Mouse (Mus musculus) MEL (cell line): Measurements from ENCODE around the gene Csde1. TPM values are rescaled to one million over a fixed set of nuclear protein-coding genes. Genes with fewer than 3 reads are reported as not detected.

Experiments used
- DNase-seq: peaks from one replicate; pipeline ENCODE4 v3.0.0; 2011; ENCODE audit warnings: low read depth, low spot score
- H3K27ac ChIP-seq: 2 replicates; pipeline ENCODE4 v1.5.1; 2012; ENCODE audit warnings: low read depth, mild to moderate bottlenecking, control low read depth, low read length, moderate library complexity; ENCODE audit not compliant: control insufficient read depth
- H3K27me3 ChIP-seq, 2 experiments: fragments of 150-350 bp in 1 of 2; sonication (generic) in 1 of 2; 2 replicates each; pipeline ENCODE4 v1.6.1; 2012; ENCODE audit warnings: low read length in 2 of 2, mild to moderate bottlenecking in 2 of 2, improper control_type of control experiment in 1 of 2, moderate library complexity in 1 of 2; ENCODE audit not compliant: insufficient read depth in 2 of 2, control insufficient read depth in 1 of 2
- H3K36me3 ChIP-seq, 2 experiments: 2 replicates each; pipeline ENCODE4 v1.6.1; 2012 to 2014; ENCODE audit warnings: low read length in 2 of 2, improper control_type of control experiment in 1 of 2, inconsistent platforms in 1 of 2, mild to moderate bottlenecking in 1 of 2; ENCODE audit not compliant: insufficient read depth in 2 of 2, control insufficient read depth in 1 of 2
- H3K4me1 ChIP-seq, 2 experiments: fragments of 150-350 bp in 1 of 2; sonication (generic) in 1 of 2; 2 replicates each; pipeline ENCODE4 v1.6.1; 2012; ENCODE audit warnings: low read length in 2 of 2, improper control_type of control experiment in 1 of 2, mild to moderate bottlenecking in 1 of 2; ENCODE audit not compliant: insufficient read depth in 2 of 2, control insufficient read depth in 1 of 2
- H3K4me3 ChIP-seq, 2 experiments: fragments of 150-350 bp in 1 of 2; sonication (generic) in 1 of 2; 2 replicates each; pipeline ENCODE4 v1.5.1; 2012; ENCODE audit warnings: low read depth in 2 of 2, low read length in 2 of 2, mild to moderate bottlenecking in 2 of 2, moderate library complexity in 2 of 2, control low read depth in 1 of 2, improper control_type of control experiment in 1 of 2; ENCODE audit not compliant: control insufficient read depth in 1 of 2, insufficient read depth in 1 of 2
- H3K79me2 ChIP-seq: 2 replicates; pipeline ENCODE4 v1.6.1; 2012; ENCODE audit warnings: mild to moderate bottlenecking, low read length, moderate library complexity; ENCODE audit not compliant: control insufficient read depth, poor library complexity, insufficient read depth
- H3K9ac ChIP-seq: 2 replicates; pipeline ENCODE4 v1.6.1; 2012; ENCODE audit warnings: low read depth, mild to moderate bottlenecking, control low read depth, low read length, moderate library complexity; ENCODE audit not compliant: control insufficient read depth, poor library complexity, severe bottlenecking
- H3K9me3 ChIP-seq: fragments of 150-350 bp; sonication (generic); replicated peaks from 2 replicates; pipeline ENCODE4 v1.6.1; 2012; ENCODE audit warnings: mild to moderate bottlenecking, low read length, improper control_type of control experiment, moderate library complexity; ENCODE audit not compliant: insufficient read depth
- BHLHE40 ChIP-seq: IDR thresholded peaks from 2 replicates; pipeline ENCODE4 v1.6.1; 2012; ENCODE audit warnings: low read depth, mild to moderate bottlenecking, inconsistent platforms, low read length, improper control_type of control experiment, borderline replicate concordance
- CHD1 ChIP-seq: IDR thresholded peaks from 2 replicates; pipeline ENCODE4 v1.6.1; 2012; ENCODE audit warnings: low read depth, mild to moderate bottlenecking, inconsistent platforms, low read length, improper control_type of control experiment
- CHD2 ChIP-seq: IDR thresholded peaks from 2 replicates; pipeline ENCODE4 v1.6.1; 2011; ENCODE audit warnings: low read length, improper control_type of control experiment
- CTCF ChIP-seq, 3 experiments: IDR thresholded peaks in 2 of 3; conservative IDR thresholded peaks in 1 of 3; 2 replicates each; pipeline ENCODE4 v1.5.1; 2011 to 2012; ENCODE audit warnings: low read length in 3 of 3, low read depth in 2 of 3, mild to moderate bottlenecking in 2 of 3, improper control_type of control experiment in 1 of 3, inconsistent platforms in 1 of 3, mixed read lengths in 1 of 3, moderate library complexity in 1 of 3; ENCODE audit not compliant: control insufficient read depth in 1 of 3, insufficient read depth in 1 of 3, poor library complexity in 1 of 3, severe bottlenecking in 1 of 3
- ELF1 ChIP-seq: IDR thresholded peaks from 2 replicates; pipeline ENCODE4 v1.6.1; 2014; ENCODE audit warnings: low read depth, mild to moderate bottlenecking, inconsistent platforms, low read length, improper control_type of control experiment, moderate library complexity
- GABPA ChIP-seq: IDR thresholded peaks from 2 replicates; pipeline ENCODE4 v1.6.1; 2012; ENCODE audit warnings: low read depth, mild to moderate bottlenecking, inconsistent platforms, low read length, improper control_type of control experiment, moderate library complexity
- GATA1 ChIP-seq: IDR thresholded peaks from 2 replicates; pipeline ENCODE4 v1.6.1; 2011; ENCODE audit warnings: low read depth, low read length, improper control_type of control experiment
- KAT2A ChIP-seq: conservative IDR thresholded peaks from 2 replicates; pipeline ENCODE4 v1.6.1; 2012; ENCODE audit warnings: low read depth, low read length, improper control_type of control experiment, inconsistent platforms
- NELFE ChIP-seq: IDR thresholded peaks from 2 replicates; pipeline ENCODE4 v1.6.1; 2011; ENCODE audit warnings: low read depth, low read length, improper control_type of control experiment
- NRF1 ChIP-seq: IDR thresholded peaks from 2 replicates; pipeline ENCODE4 v1.6.1; 2014; ENCODE audit warnings: low read depth, mild to moderate bottlenecking, inconsistent platforms, low read length, improper control_type of control experiment, moderate library complexity; ENCODE audit not compliant: poor library complexity, insufficient read depth, severe bottlenecking
- POLR2A ChIP-seq, 2 experiments: IDR thresholded peaks; 2 replicates each; pipeline ENCODE4 v1.6.1; 2011 to 2012; ENCODE audit warnings: low read length in 2 of 2, mild to moderate bottlenecking in 2 of 2, control low read depth in 1 of 2, improper control_type of control experiment in 1 of 2, low read depth in 1 of 2, moderate library complexity in 1 of 2; ENCODE audit not compliant: control insufficient read depth in 1 of 2, insufficient read depth in 1 of 2, poor library complexity in 1 of 2
- POLR2AphosphoS2 ChIP-seq: IDR thresholded peaks from 2 replicates; pipeline ENCODE4 v1.6.1; 2011; ENCODE audit warnings: low read length, improper control_type of control experiment
- POLR2AphosphoS5 ChIP-seq: IDR thresholded peaks from 2 replicates; pipeline ENCODE4 v1.6.1; 2012; ENCODE audit warnings: low read depth, borderline replicate concordance, mild to moderate bottlenecking, inconsistent platforms, low read length, moderate library complexity, mixed read lengths
- RAD21 ChIP-seq: IDR thresholded peaks from 2 replicates; pipeline ENCODE4 v1.6.1; 2011; ENCODE audit warnings: mild to moderate bottlenecking, low read depth, low read length, improper control_type of control experiment
- RCOR1 ChIP-seq: IDR thresholded peaks from 2 replicates; pipeline ENCODE4 v1.6.1; 2012; ENCODE audit warnings: low read depth, mild to moderate bottlenecking, inconsistent platforms, low read length, improper control_type of control experiment
- SIN3A ChIP-seq: IDR thresholded peaks from 2 replicates; pipeline ENCODE4 v1.6.1; 2012; ENCODE audit warnings: low read length, improper control_type of control experiment, inconsistent platforms
- SMC3 ChIP-seq: IDR thresholded peaks from 2 replicates; pipeline ENCODE4 v1.6.1; 2011; ENCODE audit warnings: low read depth, low read length, improper control_type of control experiment
- TCF12 ChIP-seq: IDR thresholded peaks from 2 replicates; pipeline ENCODE4 v1.6.1; 2014; ENCODE audit warnings: low read depth, mild to moderate bottlenecking, inconsistent platforms, low read length, improper control_type of control experiment, moderate library complexity
- ZC3H11A ChIP-seq: IDR thresholded peaks from 2 replicates; pipeline ENCODE4 v1.6.1; 2012; ENCODE audit warnings: low read depth, mild to moderate bottlenecking, inconsistent platforms, low read length, improper control_type of control experiment
- ZNF384 ChIP-seq: IDR thresholded peaks from 2 replicates; pipeline ENCODE4 v1.6.1; 2012; ENCODE audit warnings: low read depth, mild to moderate bottlenecking, inconsistent platforms, low read length, improper control_type of control experiment
- polyA plus RNA-seq, 2 experiments: library from polyadenylated mRNA; stranded (reverse) in 1 of 2; unstranded in 1 of 2; fragments of >175 nt in 1 of 2; fragments of >200 nt in 1 of 2; gene quantifications; 2 replicates each; pipeline versions ENCODE4 v1.2.1 to v1.2.4; 2012; ENCODE audit warnings: low replicate concordance in 2 of 2, low read depth in 1 of 2; ENCODE audit not compliant: insufficient read length in 2 of 2, insufficient read depth in 1 of 2, missing spikeins in 1 of 2
- total RNA-seq: library from RNA; depleted of rRNA; stranded (reverse); fragments of 300-350 nt; gene quantifications from 2 replicates; pipeline ENCODE4 v1.2.3, GENCODE M21; 2012

Gene Csde1
- total and polyA plus RNA-seq, 3 experiments = 142 to 202 (median 189) TPM

- Histone ChIP-seq H3K27me3 (no peaks in the 10 kb centered on the region), H3K4me1 (no peaks in the 10 kb centered on the region), H3K9ac (no peak overlapping the region), H3K4me3 (no peak overlapping the region), H3K9me3 (no peaks in the 10 kb centered on the region), H3K36me3 (peaks cover 0 to 5% of the 10 kb centered on the region in 2 experiments; a peak in 2 of 4 replicates), H3K27ac (no peak overlapping the region), H3K79me2 (no peaks in the 10 kb centered on the region; the same call in 1 of the 2 replicates)
- TF ChIP-seq SIN3A (no peak), GABPA (no peak), ZC3H11A (no peak), ELF1 (no peak), POLR2AphosphoS2 (no peak), RCOR1 (no peak), NRF1 (no peak), CHD2 (no peak), TCF12 (no peak), CTCF (IDR thresholded peaks at IDR 0.05 in 2 of 3, conservative IDR thresholded peaks at IDR 0.05 in 1 of 3; ENCODE audit: control insufficient read depth in 1 of 3, insufficient read depth in 1 of 3, low read depth in 2 of 3, low read length in 3 of 3, poor library complexity in 1 of 3, severe bottlenecking in 1 of 3) (no peak), NELFE (no peak), ZNF384 (no peak), POLR2AphosphoS5 (no peak), POLR2A (IDR thresholded peaks at IDR 0.05; ENCODE audit: control insufficient read depth in 1 of 2, insufficient read depth in 1 of 2, low read depth in 1 of 2, low read length in 2 of 2, poor library complexity in 1 of 2) (no peak), GATA1 (no peak)
- DNase-seq = no peak
Measured at GRCm38 (mm10) chr3:103098662-103099061, 78.4 kb downstream of the Csde1 start.

GRCm38 (mm10) chr3:103099667-103100066, 79.4 kb downstream of the Csde1 start:
- Histone ChIP-seq H3K9me3 (no peaks in the 10 kb centered on the region), H3K27ac (no peak overlapping the region), H3K79me2 (no peaks in the 10 kb centered on the region; the same call in 1 of the 2 replicates), H3K4me1 (no peaks in the 10 kb centered on the region), H3K9ac (no peak overlapping the region), H3K36me3 (peaks cover 0 to 9% of the 10 kb centered on the region in 2 experiments; a peak in 2 of 4 replicates), H3K4me3 (no peak overlapping the region), H3K27me3 (no peaks in the 10 kb centered on the region)
- peak; percentile 54 for DNase-seq
- TF ChIP-seq CTCF (IDR thresholded peaks at IDR 0.05 in 2 of 3, conservative IDR thresholded peaks at IDR 0.05 in 1 of 3; ENCODE audit: control insufficient read depth in 1 of 3, insufficient read depth in 1 of 3, low read depth in 2 of 3, low read length in 3 of 3, poor library complexity in 1 of 3, severe bottlenecking in 1 of 3) (peak; percentile 41 to 65 (median 44)), KAT2A (no peak), CHD1 (no peak), ZC3H11A (peak; percentile 74), POLR2AphosphoS5 (no peak), BHLHE40 (no peak), RCOR1 (no peak), POLR2A (IDR thresholded peaks at IDR 0.05; ENCODE audit: control insufficient read depth in 1 of 2, insufficient read depth in 1 of 2, low read depth in 1 of 2, low read length in 2 of 2, poor library complexity in 1 of 2) (no peak), SMC3 (peak; percentile 78), RAD21 (peak; percentile 49)
- TF ChIP-seq, all 39 proteins: peak for 4
